Mouse (Mus musculus): Measurements from ENCODE around the gene Nav2.

- no peak for TF ChIP-seq EP300 (IDR thresholded peaks at IDR 0.05)
- no peak for TF ChIP-seq CTCF (IDR thresholded peaks at IDR 0.05)
Observed at GRCm38 (mm10) chr7:49534208-49534607, 625.7 kb downstream of the Nav2 start.

All from lung, postnatal 0 days (tissue).